Mouse (Mus musculus) lung, postnatal 36 days (tissue): ENCODE measurements around the gene Pi4k2b.
"Not testable (repeated sequence)": the region's sequence is repeated elsewhere in the genome, so short reads cannot be mapped to it uniquely, and the experiment has no call there.

Experiments used
- DNase-seq: peaks from one replicate; pipeline ENCODE4 v3.0.0; 2022; ENCODE audit warnings: mixed read lengths

The Pi4k2b gene

DNA sequence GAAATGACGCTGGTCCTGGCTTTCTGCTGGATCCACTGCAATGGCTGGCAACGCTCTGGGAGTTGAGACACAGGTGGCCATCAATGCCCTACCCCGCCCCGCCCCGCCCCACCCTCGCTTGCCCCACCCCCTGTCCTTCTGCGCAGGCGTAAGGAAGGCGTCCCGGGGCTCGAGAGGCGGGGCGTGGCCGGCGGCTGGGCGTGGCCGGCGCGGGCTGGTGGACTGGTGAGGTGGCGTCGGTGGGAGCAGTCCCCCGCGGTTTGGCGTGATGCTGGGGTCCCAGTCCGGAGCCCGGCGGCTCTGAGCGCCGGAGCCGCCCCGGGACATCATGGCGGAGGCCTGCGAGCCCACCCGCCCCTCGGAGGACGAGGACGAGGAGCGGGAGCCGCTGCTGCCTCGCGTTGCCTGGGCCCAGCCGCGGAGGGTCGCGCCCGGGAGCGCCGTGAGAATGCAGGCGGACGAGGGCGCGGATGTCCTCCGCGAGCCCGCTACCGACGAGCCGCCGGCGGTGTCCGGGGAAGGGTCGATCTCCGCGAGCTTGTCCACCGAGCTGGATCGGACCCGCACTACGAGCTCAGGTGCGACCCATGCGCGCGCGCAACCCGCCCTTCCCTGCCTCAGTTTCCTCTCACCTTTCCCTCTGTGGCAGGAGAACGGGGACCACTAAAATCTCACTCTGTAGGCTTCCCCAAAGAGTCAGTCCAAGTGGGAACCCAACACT lies at the start of gene Pi4k2b:
TSS of gene Pi4k2b (plus strand) at position 184 of the 721 bp plus-strand sequence.
- peak; percentile 89 for DNase-seq

GRCm38 (mm10) chr5:52697291-52697690 lies 44.1 kb upstream of the Pi4k2b start:
- no peak for DNase-seq

DNA sequence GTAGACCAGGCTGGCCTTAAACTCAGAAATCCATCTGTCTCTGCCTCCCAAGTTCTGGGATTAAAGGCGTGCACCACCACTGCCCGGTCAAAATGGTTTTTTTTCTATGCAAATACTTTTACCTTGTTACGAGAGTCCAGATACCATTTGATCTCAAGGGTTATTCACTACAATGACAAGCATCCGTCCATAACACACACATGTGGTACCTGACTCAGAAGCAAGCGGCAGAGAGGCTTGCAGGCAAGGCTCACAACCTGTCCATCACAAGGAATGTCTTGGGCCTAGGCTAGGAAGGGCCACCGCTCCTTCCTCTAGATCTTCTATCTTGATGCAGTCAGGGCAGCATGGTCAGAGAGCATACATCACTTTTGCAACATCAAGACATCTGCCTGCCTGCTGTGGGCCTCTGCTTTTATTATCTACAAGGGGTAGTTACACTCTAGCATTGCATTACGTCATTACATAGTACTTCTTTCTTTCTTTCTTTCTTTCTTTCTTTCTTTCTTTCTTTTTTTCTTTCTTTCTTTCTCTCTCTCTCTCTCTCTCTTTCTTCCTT lies 43.4 kb upstream of the Pi4k2b start:
- DNase-seq, result not testable (repeated sequence)

DNA sequence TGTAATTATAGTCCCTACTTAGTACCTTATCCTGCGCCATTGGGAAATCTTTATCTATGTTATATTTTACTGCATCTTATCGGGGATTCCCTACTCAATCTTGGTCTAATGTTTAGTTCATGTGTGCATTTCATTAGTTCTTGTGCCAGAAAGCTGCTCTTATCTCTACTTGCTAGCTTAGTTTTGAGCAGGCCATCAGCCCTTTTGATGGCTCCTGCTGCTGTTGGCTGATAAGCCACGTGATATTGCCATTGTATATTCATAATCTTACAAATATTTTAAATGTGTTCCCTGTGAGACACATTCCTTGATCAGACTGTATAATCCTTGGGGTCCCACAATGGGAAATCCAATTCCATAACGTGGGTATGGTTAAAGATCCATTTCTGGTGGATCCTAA lies 36.8 kb upstream of the Pi4k2b start:
- DNase-seq, result no peak

- DNase-seq, result no peak
Observed at GRCm38 (mm10) chr5:52712704-52713103, 28.7 kb upstream of the Pi4k2b start.

GRCm38 (mm10) chr5:52716742-52717448 lies 24.5 kb upstream of the Pi4k2b start:
- DNase-seq, result peak; percentile 84

- DNase-seq, result peak; percentile 85
Observed at GRCm38 (mm10) chr5:52721003-52721402, 20.4 kb upstream of the Pi4k2b start.

- DNase-seq, result no peak
Observed at GRCm38 (mm10) chr5:52727747-52728146, 13.6 kb upstream of the Pi4k2b start.

- DNase-seq, result no peak
Observed at GRCm38 (mm10) chr5:52732811-52733210, 8.6 kb upstream of the Pi4k2b start.

GRCm38 (mm10) chr5:52736046-52736445 lies 5.3 kb upstream of the Pi4k2b start:
- no peak for DNase-seq

- peak; percentile 80 for DNase-seq
Observed at GRCm38 (mm10) chr5:52742112-52742813, 889 bp downstream of the Pi4k2b start.

GRCm38 (mm10) chr5:52743231-52743630 lies 1.9 kb downstream of the Pi4k2b start:
- peak; percentile 38 for DNase-seq

GRCm38 (mm10) chr5:52746920-52747319 lies 5.5 kb downstream of the Pi4k2b start:
- DNase-seq, result no peak

- DNase-seq, result peak; percentile 92
Observed at GRCm38 (mm10) chr5:52748732-52749131, 7.4 kb downstream of the Pi4k2b start.

- DNase-seq, result peak; percentile 25
Observed at GRCm38 (mm10) chr5:52753146-52753545, 11.8 kb downstream of the Pi4k2b start.

DNA sequence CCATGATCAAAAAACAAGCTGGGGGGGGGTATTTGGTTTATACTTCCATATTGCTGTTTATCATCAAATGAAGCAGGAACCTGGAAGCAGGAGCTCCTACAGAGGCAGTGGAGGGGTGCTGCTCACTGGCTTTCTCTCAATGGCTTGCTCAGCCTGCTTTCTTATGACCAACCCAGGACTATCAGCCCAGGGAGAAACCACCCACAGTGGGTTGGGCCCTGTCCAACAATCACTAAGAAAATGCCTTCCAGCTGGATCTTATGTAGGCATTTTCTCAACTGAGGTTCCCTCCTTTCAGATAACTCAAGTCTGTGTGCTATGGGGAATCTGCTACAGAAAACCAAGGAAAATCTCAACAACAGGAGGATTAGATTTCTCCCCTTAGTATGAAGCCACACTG lies 12.8 kb downstream of the Pi4k2b start:
- DNase-seq, result no peak

DNA sequence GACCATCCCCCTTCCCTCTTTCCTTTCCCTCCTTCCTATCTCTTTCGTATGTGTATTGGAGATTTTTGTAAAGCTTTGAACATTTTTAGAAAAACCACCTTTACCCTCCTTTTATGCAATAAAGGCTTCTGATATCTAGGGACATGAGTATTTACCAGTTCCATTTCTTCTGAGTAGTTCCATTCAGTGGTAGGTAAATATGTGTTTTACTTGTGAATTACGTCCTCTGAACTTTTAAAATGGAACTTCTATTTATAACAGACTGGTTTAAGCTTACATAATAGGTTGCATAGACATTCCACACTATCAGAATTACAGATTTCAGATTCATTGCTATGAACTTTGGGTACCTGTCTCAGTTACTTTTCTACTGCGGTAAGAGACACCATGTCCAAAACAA lies 14.0 kb downstream of the Pi4k2b start:
- DNase-seq, result no peak

DNA sequence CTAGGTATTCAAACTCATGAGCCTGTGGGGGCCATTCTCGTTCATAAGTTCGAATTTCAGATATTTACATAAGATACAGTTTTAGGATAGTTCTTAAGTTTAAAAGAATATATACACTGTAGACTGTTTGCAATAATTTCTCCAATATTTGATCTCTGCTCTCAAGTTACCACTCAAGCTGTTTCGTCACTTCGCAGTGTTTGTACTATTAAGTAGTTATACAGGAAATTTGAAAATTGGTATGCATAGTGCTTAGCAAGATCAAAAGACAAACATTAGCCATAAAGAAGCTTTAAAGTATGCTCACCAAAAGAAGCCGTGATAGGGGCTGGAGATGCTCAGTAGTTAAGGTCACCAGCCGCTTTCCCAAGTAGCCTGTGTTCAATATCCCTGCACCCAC lies 14.6 kb downstream of the Pi4k2b start:
- peak; percentile 86 for DNase-seq

- peak; percentile 45 for DNase-seq
Observed at GRCm38 (mm10) chr5:52762586-52762985, 21.2 kb downstream of the Pi4k2b start.

DNA sequence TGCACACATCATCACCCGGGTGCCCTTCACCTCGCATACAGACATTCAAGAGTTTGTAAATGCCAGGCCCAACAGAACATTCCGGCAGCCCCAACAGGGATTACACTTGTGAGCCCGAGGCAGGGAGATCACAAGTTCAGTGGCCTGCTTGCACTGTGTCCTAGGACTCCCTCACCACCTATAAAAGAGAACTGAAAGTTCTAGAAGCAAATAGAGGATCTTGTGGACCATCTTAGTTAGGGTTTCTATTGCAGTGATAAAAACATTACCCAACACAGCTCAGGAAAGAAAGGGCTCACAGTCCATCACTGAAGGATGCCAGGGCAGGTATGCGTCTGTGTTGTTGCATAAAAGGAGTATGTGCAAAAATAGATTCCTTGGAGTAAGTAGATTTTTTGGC lies 32.9 kb downstream of the Pi4k2b start:
- no peak for DNase-seq

GRCm38 (mm10) chr5:52775237-52775636 lies 33.9 kb downstream of the Pi4k2b start, which contains the start of gene Zcchc4:
Gene Zcchc4 (plus strand): TSS chr5:52775409.
- no peak for DNase-seq

DNA sequence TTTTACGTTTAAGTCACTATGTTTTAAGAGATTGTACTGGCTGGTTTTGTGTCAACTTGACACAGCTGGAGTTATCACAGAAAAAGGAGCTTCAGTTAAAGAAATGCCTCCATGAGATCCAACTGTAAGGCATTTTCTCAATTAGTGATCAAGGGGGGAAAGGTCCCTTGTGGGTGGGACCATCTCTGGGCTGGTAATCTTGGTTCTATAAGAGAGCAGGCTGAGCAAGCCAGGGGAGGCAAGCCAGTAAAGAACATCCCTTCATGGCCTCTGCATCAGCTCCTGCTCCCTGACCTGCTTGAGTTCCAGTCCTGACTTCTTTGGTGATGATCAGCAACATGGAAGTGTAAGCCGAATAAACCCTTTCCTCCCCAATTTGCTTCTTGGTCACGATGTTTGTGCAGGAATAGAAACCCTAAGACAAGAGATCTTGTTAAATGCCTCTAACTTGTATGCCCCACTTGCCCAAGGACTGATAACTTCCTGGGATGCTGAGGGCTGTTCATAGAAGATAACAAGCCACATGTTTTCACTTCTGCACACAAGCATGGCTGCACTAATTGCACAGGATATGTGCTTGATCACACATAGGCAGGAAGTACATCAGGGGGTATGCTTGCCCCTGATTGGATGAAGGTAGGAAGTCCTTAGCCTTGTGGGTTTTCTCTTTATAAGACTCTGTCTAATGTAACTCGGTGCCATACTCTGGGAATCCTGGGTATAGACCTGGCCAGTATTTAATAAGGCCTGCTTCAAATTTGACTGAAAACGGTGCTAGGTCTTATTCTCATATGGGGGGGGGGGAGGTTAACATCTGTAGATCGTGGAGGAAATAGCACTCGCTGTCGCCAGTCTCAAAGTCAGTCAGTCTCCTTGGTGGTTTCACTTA lies 35.3 kb downstream of the Pi4k2b start:
- not testable (repeated sequence) for DNase-seq
